Mouse (Mus musculus) thymus, adult 2 months (tissue): ENCODE results near the gene Mrps7. TPM values are rescaled to one million over a fixed set of nuclear protein-coding genes. Genes with fewer than 3 reads are reported as not detected.

Experiments
- DNase-seq: peaks from one replicate; pipeline ENCODE4 v3.0.0; 2021
- H3K27ac ChIP-seq: fragments of 200-500 bp; 2 replicates; pipeline ENCODE4 v1.5.1; 2012; ENCODE audit warnings: low read length, control low read depth; ENCODE audit not compliant: control insufficient read depth, insufficient read depth
- H3K27me3 ChIP-seq: fragments of 200-500 bp; 2 replicates; pipeline ENCODE4 v1.6.1; 2012; ENCODE audit warnings: mild to moderate bottlenecking, low read length, moderate library complexity, mixed read lengths; ENCODE audit not compliant: control insufficient read depth, insufficient read depth
- H3K36me3 ChIP-seq: fragments of 200-500 bp; 2 replicates; pipeline ENCODE4 v1.6.1; 2012; ENCODE audit warnings: mild to moderate bottlenecking, low read length, moderate library complexity; ENCODE audit not compliant: control insufficient read depth, insufficient read depth
- H3K4me1 ChIP-seq: fragments of 200-500 bp; replicated peaks from 2 replicates; pipeline ENCODE4 v1.6.1; 2012; ENCODE audit warnings: low read length; ENCODE audit not compliant: control insufficient read depth, insufficient read depth
- H3K4me3 ChIP-seq: fragments of 200-500 bp; 2 replicates; pipeline ENCODE4 v1.5.1; 2012; ENCODE audit warnings: mild to moderate bottlenecking, low read length, control low read depth, moderate library complexity; ENCODE audit not compliant: control insufficient read depth, insufficient read depth
- CTCF ChIP-seq: fragments of 200-500 bp; IDR thresholded peaks from 2 replicates; pipeline ENCODE4 v1.5.1; 2012; ENCODE audit warnings: mild to moderate bottlenecking, control low read depth, low read length, moderate library complexity, borderline replicate concordance; ENCODE audit not compliant: control insufficient read depth, poor library complexity, insufficient read depth; ENCODE audit errors: extremely low read depth
- POLR2A ChIP-seq: fragments of 200-500 bp; IDR thresholded peaks from 2 replicates; pipeline ENCODE4 v1.6.1; 2012; ENCODE audit warnings: mild to moderate bottlenecking, low read length, control low read depth, moderate library complexity; ENCODE audit not compliant: control insufficient read depth, poor library complexity, insufficient read depth; ENCODE audit errors: extremely low read depth
- WGBS: fragments of 180-500 bp; shearing (Covaris S2); methylation state at CpG from one replicate; pipeline ENCODE4 v1.1.7; 2018; 5-methylcytosine and 5-hydroxymethylcytosine counted together
- polyA plus RNA-seq: library from polyadenylated mRNA; depleted of rRNA; stranded (reverse); fragments of >200 nt; gene quantifications from 2 replicates; pipeline ENCODE4 v1.2.3, GENCODE M21; 2012

The Mrps7 gene
- polyA plus RNA-seq, 1 experiment: 25.0 TPM

- Histone ChIP-seq H3K27me3 (no peaks in the 10 kb centered on the region), H3K4me1 (no peaks in the 10 kb centered on the region), H3K27ac (no peak overlapping the region), H3K4me3 (no peak overlapping the region), H3K36me3 (peaks cover 76% of the 10 kb centered on the region)
- 93% methylated on average over 10 of the region's 10 CpGs for WGBS
- DNase-seq: no peak
- no peak for TF ChIP-seq CTCF
Observed at GRCm38 (mm10) chr11:115582913-115583606, 20.7 kb upstream of the Mrps7 start.

DNA sequence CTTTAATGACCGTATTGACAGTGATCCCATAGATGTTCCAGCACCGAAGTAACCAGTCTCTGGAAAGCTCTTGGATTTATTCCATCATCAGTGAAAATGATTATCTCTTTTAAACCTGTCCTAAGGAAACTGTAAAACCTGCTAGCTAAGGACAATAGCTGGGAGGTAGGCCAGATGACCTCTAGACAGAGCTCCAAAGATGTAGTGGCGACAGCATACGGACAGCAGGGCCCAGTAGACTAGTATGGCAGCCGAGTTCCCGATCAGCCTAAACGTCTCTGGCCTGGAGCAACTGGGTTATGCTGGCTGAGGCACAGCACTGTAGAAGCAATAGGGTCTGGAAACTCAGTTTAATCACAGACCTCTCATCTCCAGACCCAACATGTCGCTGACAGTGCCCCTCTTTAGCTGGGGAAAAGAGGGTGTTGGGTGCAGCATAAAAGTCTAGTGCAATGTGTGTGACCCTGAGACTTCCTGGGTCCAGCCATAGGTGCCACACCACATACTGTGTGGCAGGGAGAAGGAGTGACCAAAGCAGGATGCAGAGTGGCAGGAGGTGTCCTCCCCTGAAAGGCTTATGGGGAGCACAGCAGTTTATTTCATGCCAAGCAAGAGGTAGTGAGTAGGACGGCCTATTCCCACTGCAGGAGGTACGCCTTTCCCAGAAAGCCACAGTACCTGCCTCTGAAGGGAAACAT is 19.2 kb upstream of the Mrps7 start:
- Histone ChIP-seq H3K27ac (no peak overlapping the region), H3K27me3 (no peaks in the 10 kb centered on the region), H3K4me1 (no peaks in the 10 kb centered on the region), H3K4me3 (no peak overlapping the region), H3K36me3 (peaks cover 86% of the 10 kb centered on the region)
- no peak for DNase-seq
- TF ChIP-seq CTCF (no peak), POLR2A (no peak)
- 95% methylated on average over 10 of the region's 10 CpGs for WGBS

DNA sequence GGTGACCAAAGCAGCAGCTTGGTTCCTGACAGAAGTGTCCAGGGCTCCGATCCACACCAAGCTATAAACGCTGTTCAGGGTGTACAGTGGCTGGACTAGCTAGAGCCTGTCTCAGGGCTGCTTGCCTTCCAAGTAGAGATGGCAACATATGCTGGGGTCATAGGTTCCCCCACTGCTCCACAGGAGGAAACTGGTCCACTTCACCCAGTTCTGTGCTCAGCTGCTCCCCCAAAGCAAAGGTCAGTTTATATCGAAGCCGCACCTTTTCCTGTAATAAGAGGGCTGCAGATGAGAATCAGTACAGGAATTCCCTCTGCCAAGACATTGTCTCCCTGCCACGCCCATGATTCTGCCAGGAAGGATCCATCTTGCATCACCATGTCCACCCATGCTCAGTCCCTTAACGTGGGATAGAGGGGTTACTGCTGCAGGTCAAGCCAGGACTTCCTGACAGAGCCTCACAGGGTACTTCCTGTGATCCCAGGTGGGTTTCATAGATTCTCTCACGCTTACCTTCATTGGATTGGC is 18.1 kb upstream of the Mrps7 start:
- 94% methylated on average over 7 of the region's 7 CpGs for WGBS
- H3K27ac ChIP-seq: no peak overlapping the region
- peaks cover 92% of the 10 kb centered on the region for H3K36me3 ChIP-seq
- H3K4me3 ChIP-seq: no peak overlapping the region
- TF ChIP-seq POLR2A (no peak), CTCF (no peak)
- DNase-seq: no peak
- no peaks in the 10 kb centered on the region for H3K4me1 ChIP-seq
- H3K27me3 ChIP-seq: no peaks in the 10 kb centered on the region

- WGBS: 98% methylated on average over 9 of the region's 9 CpGs
- Histone ChIP-seq H3K27me3 (no peaks in the 10 kb centered on the region), H3K4me1 (no peaks in the 10 kb centered on the region), H3K36me3 (peaks cover 96% of the 10 kb centered on the region), H3K4me3 (no peak overlapping the region), H3K27ac (no peak overlapping the region)
- no peak for DNase-seq
- no peak for TF ChIP-seq CTCF
- TF ChIP-seq POLR2A: no peak
Observed at GRCm38 (mm10) chr11:115586403-115586802, 17.3 kb upstream of the Mrps7 start.

- Histone ChIP-seq H3K4me3 (no peak overlapping the region), H3K36me3 (peaks cover 96% of the 10 kb centered on the region), H3K27ac (no peak overlapping the region), H3K4me1 (no peaks in the 10 kb centered on the region), H3K27me3 (no peaks in the 10 kb centered on the region)
- no peak for TF ChIP-seq CTCF
- TF ChIP-seq POLR2A: no peak
- DNase-seq: no peak
- 97% methylated on average over 9 of the region's 9 CpGs for WGBS
Observed at GRCm38 (mm10) chr11:115587984-115588383, 15.7 kb upstream of the Mrps7 start.

- no peak for DNase-seq
- Histone ChIP-seq H3K27ac (no peak overlapping the region), H3K4me1 (no peaks in the 10 kb centered on the region), H3K4me3 (no peak overlapping the region), H3K27me3 (no peaks in the 10 kb centered on the region), H3K36me3 (peaks cover 83% of the 10 kb centered on the region)
- 85% methylated on average over 2 of the region's 2 CpGs for WGBS
- TF ChIP-seq POLR2A: no peak
- TF ChIP-seq CTCF: no peak
Observed at GRCm38 (mm10) chr11:115590526-115591075, 13.1 kb upstream of the Mrps7 start.

GRCm38 (mm10) chr11:115595209-115595608 is 8.5 kb upstream of the Mrps7 start:
- H3K4me3 ChIP-seq: no peak overlapping the region
- TF ChIP-seq CTCF (no peak), POLR2A (no peak)
- no peaks in the 10 kb centered on the region for H3K27me3 ChIP-seq
- over 99% methylated on average over 3 of the region's 3 CpGs for WGBS
- H3K36me3 ChIP-seq: peaks cover 49% of the 10 kb centered on the region
- no peak for DNase-seq
- no peaks in the 10 kb centered on the region for H3K4me1 ChIP-seq
- H3K27ac ChIP-seq: no peak overlapping the region
